Comparison of ENCODE assay signal across 1 mouse cellular context in the genomic region with DNA sequence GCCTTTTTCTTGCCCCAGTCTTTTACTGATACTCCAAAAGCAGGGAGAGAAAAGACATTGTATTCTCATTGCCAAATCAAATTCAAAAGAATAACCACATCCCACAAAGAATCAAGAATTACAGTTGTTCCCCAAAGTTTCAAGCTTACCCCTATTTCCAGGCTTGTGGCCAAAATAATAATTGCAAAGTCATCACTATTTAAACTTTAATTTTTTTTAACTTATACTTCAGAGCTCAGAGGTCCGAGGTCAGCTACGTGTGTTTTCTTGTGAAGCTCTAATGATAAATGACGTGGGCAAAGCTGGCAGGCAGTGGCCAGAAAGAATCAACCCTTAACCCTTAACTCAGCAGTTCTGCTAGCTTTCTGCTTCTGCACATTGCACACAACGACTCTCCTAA.
TF ChIP-seq lines count a peak whose summit lies in the region.

No protein-coding gene starts in this region.

TF ChIP-seq in MEL, 35 proteins besides CTCF, POLR2A, EP300 and RAD21 (continued from another document):
- TF ChIP-seq ETS1 (IDR thresholded peaks at IDR 0.05; ENCODE audit: low read depth, low read length) = peak; percentile 46
- TF ChIP-seq SMC3 (IDR thresholded peaks at IDR 0.05; ENCODE audit: low read depth, low read length) = no peak
- no peak for TF ChIP-seq TBP (IDR thresholded peaks at IDR 0.05; ENCODE audit: low read depth, low read length)
- TF ChIP-seq ZNF384 (IDR thresholded peaks at IDR 0.05; ENCODE audit: low read depth, low read length) = peak; percentile 65
- no peak for TF ChIP-seq UBTF (IDR thresholded peaks at IDR 0.05; ENCODE audit: borderline replicate concordance, insufficient read depth, low read depth, low read length)
- no peak for TF ChIP-seq ZC3H11A (IDR thresholded peaks at IDR 0.05; ENCODE audit: low read depth, low read length)
- no peak for TF ChIP-seq NRF1 (IDR thresholded peaks at IDR 0.05; ENCODE audit: insufficient read depth, low read depth, low read length, poor library complexity, severe bottlenecking)
- no peak for TF ChIP-seq ZKSCAN1 (IDR thresholded peaks at IDR 0.05; ENCODE audit: low read depth, low read length)
- TF ChIP-seq ZMIZ1 (IDR thresholded peaks at IDR 0.05; ENCODE audit: low read depth, low read length) = no peak
- TF ChIP-seq MXI1 (IDR thresholded peaks at IDR 0.05; ENCODE audit: low read depth, low read length) = 0 out of 2 replicates have a peak, but pooled peaks have one; percentile 6
- TF ChIP-seq MAFK (IDR thresholded peaks at IDR 0.05; ENCODE audit: borderline replicate concordance, low read depth, low read length) = peak; percentile 98
- no peak for TF ChIP-seq NELFE (IDR thresholded peaks at IDR 0.05; ENCODE audit: low read depth, low read length)
